Mouse (Mus musculus): ENCODE results near the gene Rnf145. TPM values are rescaled to one million over a fixed set of nuclear protein-coding genes. Genes with fewer than 3 reads are reported as not detected.
"Not testable (repeated sequence)": the region's sequence is repeated elsewhere in the genome, so short reads cannot be mapped to it uniquely, and the experiment has no call there.

The Rnf145 gene
- polyA plus RNA-seq, 1 experiment from 2014 or later = 26.5 TPM

GRCm38 (mm10) chr11:44550996-44551395 lies 32.2 kb downstream of the Rnf145 start:
- 99% methylated on average over 6 of the region's 6 CpGs for WGBS (ENCODE audit: missing documents)
- Histone ChIP-seq H3K27ac (no peak overlapping the region), H3K79me2 (ENCODE audit: inconsistent target) (peaks cover 25% of the 10 kb centered on the region), H3K4me3 (ENCODE audit: inconsistent target) (no peak overlapping the region), H3K36me3 (ENCODE audit: inconsistent target) (peaks cover 65% of the 10 kb centered on the region)

- peaks cover 81% of the 10 kb centered on the region for H3K36me3 ChIP-seq (ENCODE audit: inconsistent target)
- 95% methylated on average over 4 of the region's 4 CpGs for WGBS (ENCODE audit: missing documents)
- H3K27ac ChIP-seq = no peak overlapping the region
- no peak overlapping the region for H3K4me3 ChIP-seq (ENCODE audit: inconsistent target)
- H3K79me2 ChIP-seq (ENCODE audit: inconsistent target) = peaks cover 12% of the 10 kb centered on the region; the same call in 1 of the 2 replicates
Observed at GRCm38 (mm10) chr11:44554339-44554738, 35.6 kb downstream of the Rnf145 start.

- Histone ChIP-seq H3K79me2 (ENCODE audit: inconsistent target) (peaks cover 8% of the 10 kb centered on the region; the same call in 1 of the 2 replicates), H3K27ac (no peak overlapping the region), H3K4me3 (ENCODE audit: inconsistent target) (no peak overlapping the region), H3K36me3 (ENCODE audit: inconsistent target) (peaks cover 79% of the 10 kb centered on the region)
- 93% methylated on average over 3 of the region's 3 CpGs for WGBS (ENCODE audit: missing documents)
Observed at GRCm38 (mm10) chr11:44558521-44558920, 39.8 kb downstream of the Rnf145 start.

GRCm38 (mm10) chr11:44559466-44559865 lies 40.7 kb downstream of the Rnf145 start:
- H3K27ac ChIP-seq = no peak overlapping the region
- H3K36me3 ChIP-seq (ENCODE audit: inconsistent target) = peaks cover 85% of the 10 kb centered on the region
- peaks cover 1% of the 10 kb centered on the region; the same call in 1 of the 2 replicates for H3K79me2 ChIP-seq (ENCODE audit: inconsistent target)
- WGBS (ENCODE audit: missing documents) = 93% methylated on average over 6 of the region's 6 CpGs
- no peak overlapping the region for H3K4me3 ChIP-seq (ENCODE audit: inconsistent target)

GRCm38 (mm10) chr11:44560396-44560795 lies 41.6 kb downstream of the Rnf145 start:
- WGBS (ENCODE audit: missing documents) = 97% methylated on average over 8 of the region's 8 CpGs
- Histone ChIP-seq H3K4me3 (ENCODE audit: inconsistent target) (no peak overlapping the region), H3K79me2 (ENCODE audit: inconsistent target) (no peaks in the 10 kb centered on the region; the same call in 1 of the 2 replicates), H3K27ac (no peak overlapping the region), H3K36me3 (ENCODE audit: inconsistent target) (peaks cover 88% of the 10 kb centered on the region)

- Histone ChIP-seq H3K79me2 (ENCODE audit: inconsistent target) (no peaks in the 10 kb centered on the region; the same call in 1 of the 2 replicates), H3K4me3 (ENCODE audit: inconsistent target) (no peak overlapping the region), H3K27ac (no peak overlapping the region), H3K36me3 (ENCODE audit: inconsistent target) (peaks cover 85% of the 10 kb centered on the region)
- 97% methylated on average over 21 of the region's 21 CpGs for WGBS (ENCODE audit: missing documents)
Observed at GRCm38 (mm10) chr11:44561476-44562015, 42.8 kb downstream of the Rnf145 start.

GRCm38 (mm10) chr11:44562389-44563135 lies 43.8 kb downstream of the Rnf145 start:
- Histone ChIP-seq H3K27ac (no peak overlapping the region), H3K4me3 (ENCODE audit: inconsistent target) (no peak overlapping the region)
- 95% methylated on average over 11 of the region's 12 CpGs for WGBS (ENCODE audit: missing documents)

GRCm38 (mm10) chr11:44564245-44564864 lies 45.6 kb downstream of the Rnf145 start:
- H3K27ac ChIP-seq = no peak overlapping the region
- no peak overlapping the region for H3K4me3 ChIP-seq (ENCODE audit: inconsistent target)
- no peaks in the 10 kb centered on the region for H3K79me2 ChIP-seq (ENCODE audit: inconsistent target)
- 96% methylated on average over 12 of the region's 12 CpGs for WGBS (ENCODE audit: missing documents)
- peaks cover 62% of the 10 kb centered on the region for H3K36me3 ChIP-seq (ENCODE audit: inconsistent target)

More at GRCm38 (mm10) chr11:44562389-44563135, 43.8 kb downstream of the Rnf145 start:
- peaks cover 77% of the 10 kb centered on the region for H3K36me3 ChIP-seq (ENCODE audit: inconsistent target)
- no peaks in the 10 kb centered on the region for H3K79me2 ChIP-seq (ENCODE audit: inconsistent target)

- Histone ChIP-seq H3K4me3 (ENCODE audit: inconsistent target) (no peak overlapping the region), H3K36me3 (ENCODE audit: inconsistent target) (peaks cover 56% of the 10 kb centered on the region), H3K79me2 (ENCODE audit: inconsistent target) (no peaks in the 10 kb centered on the region), H3K27ac (no peak overlapping the region)
Observed at GRCm38 (mm10) chr11:44564940-44565339, 46.2 kb downstream of the Rnf145 start.

- H3K79me2 ChIP-seq (ENCODE audit: inconsistent target); H3K4me3 ChIP-seq (ENCODE audit: inconsistent target); H3K27ac ChIP-seq; H3K36me3 ChIP-seq (ENCODE audit: inconsistent target): not testable (repeated sequence)
- 89% methylated on average over 4 of the region's 4 CpGs for WGBS (ENCODE audit: missing documents)
Observed at GRCm38 (mm10) chr11:44570336-44570735, 51.6 kb downstream of the Rnf145 start.

GRCm38 (mm10) chr11:44572781-44573180 lies 54.0 kb downstream of the Rnf145 start:
- Histone ChIP-seq H3K27ac (no peak overlapping the region), H3K79me2 (ENCODE audit: inconsistent target) (no peaks in the 10 kb centered on the region), H3K36me3 (ENCODE audit: inconsistent target) (no peaks in the 10 kb centered on the region), H3K4me3 (ENCODE audit: inconsistent target) (no peak overlapping the region)
- WGBS (ENCODE audit: missing documents) = 100% methylated on average over 5 of the region's 5 CpGs

GRCm38 (mm10) chr11:44573396-44573795 lies 54.6 kb downstream of the Rnf145 start:
- Histone ChIP-seq H3K79me2 (ENCODE audit: inconsistent target) (no peaks in the 10 kb centered on the region), H3K4me3 (ENCODE audit: inconsistent target) (no peak overlapping the region), H3K27ac (no peak overlapping the region), H3K36me3 (ENCODE audit: inconsistent target) (no peaks in the 10 kb centered on the region)
- 83% methylated on average over 3 of the region's 3 CpGs for WGBS (ENCODE audit: missing documents)

GRCm38 (mm10) chr11:44574391-44574790 lies 55.6 kb downstream of the Rnf145 start:
- 98% methylated on average over 8 of the region's 8 CpGs for WGBS (ENCODE audit: missing documents)

GRCm38 (mm10) chr11:44574820-44575219 lies 56.1 kb downstream of the Rnf145 start:
- H3K4me3 ChIP-seq (ENCODE audit: inconsistent target) = no peak overlapping the region

More at GRCm38 (mm10) chr11:44574391-44574790, 55.6 kb downstream of the Rnf145 start:
- no peaks in the 10 kb centered on the region for H3K79me2 ChIP-seq (ENCODE audit: inconsistent target)
- H3K4me3 ChIP-seq (ENCODE audit: inconsistent target) = no peak overlapping the region
- no peak overlapping the region for H3K27ac ChIP-seq
- H3K36me3 ChIP-seq (ENCODE audit: inconsistent target) = no peaks in the 10 kb centered on the region

GRCm38 (mm10) chr11:44577911-44578310 lies 59.1 kb downstream of the Rnf145 start:
- Histone ChIP-seq H3K27ac (no peak overlapping the region), H3K36me3 (ENCODE audit: inconsistent target) (no peaks in the 10 kb centered on the region), H3K4me3 (ENCODE audit: inconsistent target) (no peak overlapping the region), H3K79me2 (ENCODE audit: inconsistent target) (no peaks in the 10 kb centered on the region)
- WGBS (ENCODE audit: missing documents) = 83% methylated on average over 9 of the region's 9 CpGs

More at GRCm38 (mm10) chr11:44574820-44575219, 56.1 kb downstream of the Rnf145 start:
- H3K79me2 ChIP-seq (ENCODE audit: inconsistent target) = no peaks in the 10 kb centered on the region
- H3K36me3 ChIP-seq (ENCODE audit: inconsistent target) = no peaks in the 10 kb centered on the region
- 94% methylated on average over 5 of the region's 5 CpGs for WGBS (ENCODE audit: missing documents)
- H3K27ac ChIP-seq = no peak overlapping the region

Data from macrophage (primary cell).